Mouse (Mus musculus) lung, postnatal 10 days (tissue): ENCODE measurements around the gene Stk38.
"Not testable (repeated sequence)": the region's sequence is repeated elsewhere in the genome, so short reads cannot be mapped to it uniquely, and the experiment has no call there.

Source experiments
- DNase-seq: peaks from one replicate; pipeline ENCODE4 v3.0.0; 2021

Stk38 gene

DNA sequence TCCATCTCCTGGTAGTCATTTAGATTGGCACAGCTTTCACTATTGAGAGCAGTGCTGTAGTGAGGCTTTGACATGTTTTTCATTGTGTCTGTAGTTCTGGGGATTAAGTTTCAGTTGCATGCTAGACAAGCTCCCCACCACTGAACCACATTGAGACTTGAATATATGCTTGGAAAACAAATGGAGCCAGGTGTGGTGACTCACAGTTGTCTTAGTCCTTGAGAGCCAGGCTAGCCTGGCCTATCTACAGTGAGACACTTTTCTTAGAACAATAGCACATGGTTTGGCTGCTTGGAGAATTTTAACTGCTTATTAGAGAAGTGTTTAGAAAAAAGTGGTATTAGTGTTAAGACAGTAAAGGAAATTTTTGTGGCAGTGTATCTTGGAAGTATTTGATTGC, 26.5 kb upstream of the Stk38 start:
- no peak for DNase-seq

DNA sequence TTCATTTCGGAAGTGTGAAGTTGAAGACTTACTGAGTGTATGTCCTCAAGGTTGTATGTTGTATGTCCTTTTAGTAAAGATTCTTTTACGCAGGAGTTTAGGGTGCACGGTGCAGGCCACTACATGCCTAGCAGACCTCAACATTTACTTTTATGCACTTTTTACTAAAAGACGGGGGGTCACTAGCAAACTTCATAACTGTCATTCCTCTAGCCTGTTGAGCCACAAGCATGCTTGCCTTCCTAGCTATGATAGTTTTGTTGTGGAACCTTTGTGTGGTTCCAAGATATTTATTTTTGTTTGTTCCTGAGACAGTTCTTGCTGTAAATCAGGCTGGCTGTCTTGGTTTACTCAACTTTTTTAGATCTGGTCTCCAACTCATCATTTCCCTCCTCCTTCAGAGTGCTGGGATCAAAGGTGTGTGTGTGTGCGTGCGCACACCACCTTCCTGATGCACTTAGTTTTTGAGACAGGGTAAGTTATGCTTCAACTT, 25.8 kb upstream of the Stk38 start:
- no peak for DNase-seq

DNA sequence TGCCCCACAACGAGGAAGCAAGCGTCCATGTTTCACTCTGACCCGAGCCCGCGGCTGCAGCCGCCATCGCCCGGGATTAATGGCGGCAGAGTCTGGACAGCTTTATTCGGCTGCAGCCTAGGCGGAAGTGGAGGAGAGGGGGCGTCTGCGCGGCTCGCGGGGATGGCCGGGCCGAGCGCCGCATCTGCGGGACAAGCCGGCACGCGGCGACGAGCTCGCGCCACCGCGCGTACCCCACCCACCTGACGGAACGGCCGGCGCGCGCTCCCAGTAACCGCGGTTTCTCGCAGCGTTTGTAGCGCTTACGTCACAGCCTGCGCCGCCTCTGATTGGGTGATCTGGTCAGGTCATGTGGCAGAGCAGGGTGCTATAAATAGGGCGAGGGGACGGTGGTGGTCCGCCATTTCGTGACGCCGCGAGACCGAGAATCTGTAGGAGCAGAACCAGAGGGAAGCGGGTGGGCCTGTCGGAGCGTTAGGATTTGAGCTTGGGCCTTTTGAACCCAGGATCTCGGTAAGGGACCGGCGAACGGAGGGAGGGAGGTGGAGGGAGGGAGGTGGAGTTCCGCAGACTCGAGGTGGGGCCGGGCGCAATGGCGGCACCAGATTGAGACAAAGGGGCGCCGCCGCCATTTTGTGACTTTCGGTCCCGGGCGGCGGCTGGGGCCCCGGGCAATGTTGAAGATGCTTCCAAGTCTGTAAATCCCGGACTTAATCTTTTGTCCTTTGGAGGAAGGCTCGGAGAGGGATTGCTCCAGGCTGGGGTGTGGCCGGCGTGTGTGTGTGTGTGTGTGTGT, 24.7 kb upstream of the Stk38 start, which contains the start of gene Srsf3:
Gene Srsf3 (plus strand): TSS at position 355 of the 796 bp plus-strand sequence.
- peak; percentile 99 for DNase-seq

- DNase-seq = peak; percentile 56
These were observed 24.0 kb upstream of the Stk38 start for GRCm38 (mm10) chr17:29031771-29032273.

DNA sequence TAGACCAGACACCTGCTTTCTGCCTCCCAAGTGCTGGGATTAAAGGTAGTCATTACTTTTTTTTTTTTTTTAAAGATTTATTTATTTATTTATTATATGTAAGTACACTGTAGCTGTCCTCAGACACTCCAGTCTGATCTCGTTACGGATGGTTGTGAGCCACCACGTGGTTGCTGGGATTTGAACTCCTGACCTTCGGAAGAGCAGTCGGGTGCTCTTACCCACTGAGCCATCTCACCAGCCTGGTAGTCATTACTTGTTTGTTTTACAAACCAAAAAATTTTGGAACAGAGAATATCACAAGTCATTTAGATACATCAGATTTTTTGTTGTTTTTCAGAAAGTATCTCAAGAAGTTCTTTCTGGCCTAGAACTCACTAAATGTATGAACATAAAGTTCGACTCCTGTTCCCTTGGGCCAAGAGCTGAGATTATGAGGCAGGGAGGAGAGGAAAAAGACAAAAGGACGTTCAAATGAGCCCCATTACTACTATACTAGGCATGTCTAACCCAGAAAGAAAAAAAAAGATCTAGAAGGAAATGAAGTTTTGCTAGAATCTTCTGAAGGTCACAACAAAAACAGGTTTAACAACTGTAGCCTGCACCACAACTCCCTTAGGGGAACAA, 23.4 kb upstream of the Stk38 start:
- not testable (repeated sequence) for DNase-seq

- DNase-seq = no peak
These were observed 22.7 kb upstream of the Stk38 start for GRCm38 (mm10) chr17:29030321-29031034.

DNA sequence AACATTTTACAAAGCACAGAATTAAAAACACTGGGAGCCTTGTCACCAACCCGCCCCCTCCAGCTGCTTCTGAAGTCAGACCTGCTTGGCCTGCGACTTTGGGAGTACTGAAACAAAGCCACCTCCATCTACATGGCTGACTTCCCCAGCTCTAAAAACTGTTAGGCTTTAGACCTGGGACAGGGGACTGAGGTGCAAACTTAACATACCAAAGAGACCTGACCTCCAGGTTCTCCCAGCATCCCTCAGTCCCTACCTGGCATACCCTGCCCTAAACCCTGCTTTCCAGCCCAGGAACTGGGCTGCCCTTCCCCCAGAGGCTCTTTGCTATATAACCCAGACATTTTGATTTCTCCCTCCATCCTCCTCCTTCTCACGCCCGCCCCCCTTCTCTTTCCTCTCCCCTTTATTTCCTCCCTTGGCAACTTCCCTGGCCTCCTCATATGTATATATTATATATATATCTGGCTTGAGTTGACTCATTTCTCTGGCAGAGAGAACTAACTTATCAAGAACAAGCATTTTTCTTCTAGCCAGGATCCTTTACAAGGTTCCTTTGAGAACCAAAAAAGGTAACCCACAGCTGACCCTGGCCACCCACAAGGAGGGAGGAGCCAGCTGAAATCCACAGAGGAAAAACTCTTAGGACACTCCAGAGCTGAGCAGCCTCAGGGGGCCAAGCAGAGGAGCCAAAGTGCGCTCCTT, 19.0 kb upstream of the Stk38 start:
- DNase-seq = no peak

GRCm38 (mm10) chr17:29024896-29025565, 17.2 kb upstream of the Stk38 start:
- DNase-seq = peak; percentile 56

- no peak for DNase-seq
These were observed 16.5 kb upstream of the Stk38 start for GRCm38 (mm10) chr17:29024047-29024892.

DNA sequence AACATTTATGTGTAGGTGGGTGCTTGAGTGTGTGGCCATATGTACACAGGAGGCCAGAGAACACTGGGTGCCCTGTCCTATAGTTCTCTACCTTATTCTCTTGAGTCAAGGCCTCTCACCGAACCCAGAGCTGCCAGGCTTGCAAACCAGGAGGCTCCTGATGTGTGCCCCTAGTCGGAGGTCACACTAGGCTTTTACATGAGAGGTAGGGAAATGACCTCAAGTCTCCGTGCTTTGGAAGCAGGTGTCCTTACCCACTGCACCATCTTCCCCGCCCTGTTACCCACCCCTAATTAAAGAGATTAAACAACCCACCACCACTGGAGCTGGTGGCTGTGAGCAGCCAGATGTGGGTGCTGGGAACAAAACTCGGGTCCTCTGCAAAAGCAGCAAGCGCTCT, 15.6 kb upstream of the Stk38 start:
- DNase-seq = no peak

- DNase-seq = peak; percentile 45
These were observed 14.5 kb upstream of the Stk38 start for GRCm38 (mm10) chr17:29022230-29022819.

DNA sequence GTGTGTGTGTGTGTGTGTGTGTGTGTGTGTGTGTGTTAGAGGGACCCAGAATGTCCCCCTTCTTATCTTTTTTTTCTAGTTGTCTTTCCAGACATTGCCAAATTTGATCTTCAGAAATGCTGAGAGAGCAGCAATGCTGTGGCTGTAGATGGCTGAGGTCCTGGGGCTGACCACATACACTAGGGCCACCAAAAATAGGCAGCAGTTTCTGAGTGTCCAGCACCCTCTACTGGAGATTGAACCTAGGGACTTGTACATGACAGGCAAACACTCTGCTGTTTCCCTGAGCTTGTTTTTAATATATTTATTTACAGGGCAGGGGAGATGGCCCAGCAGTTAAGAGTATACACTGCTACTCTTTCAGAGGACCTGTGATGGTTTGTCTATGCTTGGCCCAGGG, 12.6 kb upstream of the Stk38 start:
- peak; percentile 58 for DNase-seq

GRCm38 (mm10) chr17:29019391-29019790, 11.6 kb upstream of the Stk38 start:
- DNase-seq = no peak

DNA sequence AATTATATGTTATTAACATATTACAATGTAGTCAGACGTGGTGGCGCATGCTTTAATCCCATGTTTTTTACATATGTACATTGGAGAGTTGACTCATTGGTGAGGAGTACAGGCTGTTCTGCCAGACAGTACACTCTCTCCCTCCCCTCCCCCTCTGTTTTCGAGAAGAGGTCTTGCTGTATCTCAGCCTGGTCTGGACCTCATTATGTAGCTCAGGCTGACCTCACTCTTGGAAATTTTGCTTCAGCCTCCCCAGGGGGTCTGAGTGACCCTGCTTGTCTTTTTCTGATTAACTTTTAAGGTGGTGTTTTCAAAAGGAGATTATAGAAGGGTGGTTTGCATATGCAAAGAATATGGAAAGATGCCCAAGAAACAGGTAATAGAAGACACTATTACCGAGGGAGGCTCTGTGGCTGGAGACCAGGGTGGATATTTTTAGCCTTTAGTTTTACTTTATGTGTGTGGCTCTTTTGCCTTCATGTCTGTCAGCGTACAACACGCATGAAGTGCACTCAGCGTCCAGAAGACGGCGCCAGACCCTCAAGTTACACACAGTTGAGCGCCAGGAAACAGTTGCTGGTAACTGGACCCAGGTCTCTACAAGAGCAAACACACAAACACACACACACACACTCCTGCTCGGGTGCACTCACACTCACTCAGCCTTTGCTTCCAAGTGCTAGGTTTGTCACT, 10.6 kb upstream of the Stk38 start:
- peak; percentile 38 for DNase-seq

- DNase-seq = no peak
These were observed 8.9 kb upstream of the Stk38 start for GRCm38 (mm10) chr17:29016705-29017104.

DNA sequence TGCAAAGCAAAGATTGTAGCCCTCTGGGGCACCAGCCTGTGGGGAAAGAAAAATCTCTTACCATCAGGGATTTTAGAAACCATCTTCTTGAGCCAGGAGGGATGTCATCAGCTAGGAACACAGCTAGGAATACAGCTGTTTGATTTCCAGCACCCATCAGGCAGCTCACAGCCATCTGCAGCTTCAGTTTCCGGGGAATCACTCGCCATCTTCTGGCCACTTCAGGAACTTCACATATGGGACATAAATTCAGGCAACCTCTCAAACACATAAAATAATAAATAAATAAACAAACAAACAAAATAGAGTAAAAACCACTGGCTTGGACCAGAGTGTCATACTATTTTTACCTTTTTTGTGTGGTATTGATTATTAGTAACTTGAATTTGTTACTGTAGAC, 7.8 kb upstream of the Stk38 start:
- peak; percentile 65 for DNase-seq

DNA sequence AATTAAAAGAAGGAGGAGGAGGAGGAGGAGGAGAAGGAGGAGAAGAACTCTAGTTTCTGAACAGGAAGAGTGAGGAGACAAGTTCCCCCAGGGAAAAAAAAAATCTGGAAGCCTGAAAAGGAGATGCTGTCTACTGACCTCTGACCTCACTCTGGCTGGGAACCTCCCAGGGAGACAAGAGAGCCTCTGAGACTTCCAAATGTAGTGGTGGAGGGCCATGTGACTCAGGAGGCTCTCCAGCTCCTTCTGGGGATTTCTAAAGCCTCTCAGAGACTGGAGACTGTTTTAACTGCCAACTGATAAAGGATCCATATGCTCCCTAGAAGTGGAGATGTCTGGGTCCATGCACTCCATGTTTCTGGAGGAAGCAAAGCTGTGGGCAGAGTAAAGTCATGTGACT, 6.4 kb upstream of the Stk38 start:
- no peak for DNase-seq

DNA sequence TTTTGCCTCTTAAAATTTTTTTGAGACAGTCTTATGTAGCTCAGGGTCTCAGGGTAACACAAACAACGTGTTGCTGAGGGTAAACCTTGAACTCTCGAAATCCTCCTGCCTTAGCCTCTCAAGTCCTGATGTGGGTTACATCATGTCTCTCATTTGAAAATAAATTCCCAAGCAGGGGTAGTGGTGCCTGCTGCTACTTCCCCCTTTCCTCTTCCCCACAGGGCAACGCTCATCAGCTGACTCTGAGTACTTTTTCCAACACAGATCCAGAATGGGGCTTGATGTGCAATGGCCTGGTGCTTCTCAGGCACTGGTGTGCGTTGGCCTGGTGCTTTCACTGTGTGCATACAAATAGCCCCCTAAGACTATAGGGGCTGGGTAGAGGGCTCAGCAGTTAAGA, 1.4 kb upstream of the Stk38 start:
- DNase-seq = no peak

GRCm38 (mm10) chr17:29008326-29008650, 493 bp upstream of the Stk38 start:
- DNase-seq = no peak

- DNase-seq = no peak
These were observed 553 bp downstream of the Stk38 start for GRCm38 (mm10) chr17:29007243-29007640.
